Mouse (Mus musculus): Measurements from ENCODE around the gene Kcnh5.

GRCm38 (mm10) chr12:75177646-75178030, 506 bp upstream of the Kcnh5 start:
- TF ChIP-seq POLR2A (IDR thresholded peaks at IDR 0.05; ENCODE audit: extremely low read depth, insufficient read depth, low read length), result no peak
- no peak for TF ChIP-seq CTCF (IDR thresholded peaks at IDR 0.05; ENCODE audit: extremely low read depth, insufficient read depth, low read length)
